Mouse (Mus musculus): ENCODE results near the gene Prkn. TPM values are rescaled to one million over a fixed set of nuclear protein-coding genes. Genes with fewer than 3 reads are reported as not detected.

Prkn gene
- total RNA-seq, 2 experiments from 2014 or later, result 4.8 to 5.1 TPM

DNA sequence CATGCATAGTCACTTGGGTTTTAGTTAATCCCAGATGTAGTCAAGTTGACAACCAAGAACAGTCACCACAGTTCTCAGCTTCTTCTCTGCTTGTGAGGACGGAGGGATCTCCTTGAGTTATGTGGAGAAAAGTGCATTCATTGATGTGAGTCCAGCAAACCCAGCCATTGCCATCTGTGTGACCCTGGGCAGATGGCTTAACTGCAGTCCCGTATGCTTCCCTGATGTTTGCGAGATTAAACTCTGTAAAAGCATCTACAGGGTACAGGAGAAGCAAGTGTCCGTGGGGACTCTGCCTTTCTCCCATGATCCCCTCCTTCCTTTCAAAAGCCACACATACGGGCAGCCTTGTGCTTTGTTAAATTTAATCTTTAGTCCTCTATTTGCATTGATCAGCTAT, 157.1 kb downstream of the Prkn start:
- no peak for DNase-seq

DNA sequence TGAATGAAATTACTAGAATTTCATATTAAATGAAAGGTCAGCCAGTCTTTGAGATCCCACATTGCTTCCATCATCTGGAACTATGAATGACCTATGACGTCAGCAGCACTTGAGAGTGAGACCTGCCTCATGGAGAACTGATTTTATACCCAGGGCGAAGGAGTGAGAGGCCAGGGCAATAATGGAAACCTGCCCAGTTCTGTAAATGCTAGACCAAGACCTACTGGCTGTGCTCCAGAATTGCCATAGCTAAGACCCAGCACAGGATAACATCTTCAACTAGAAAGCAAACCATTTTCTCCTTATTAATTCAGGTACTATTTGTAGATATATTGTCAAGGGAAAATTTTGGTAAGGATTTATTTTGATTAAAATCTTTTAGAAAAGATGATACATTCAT, 183.2 kb downstream of the Prkn start:
- no peak for DNase-seq

DNA sequence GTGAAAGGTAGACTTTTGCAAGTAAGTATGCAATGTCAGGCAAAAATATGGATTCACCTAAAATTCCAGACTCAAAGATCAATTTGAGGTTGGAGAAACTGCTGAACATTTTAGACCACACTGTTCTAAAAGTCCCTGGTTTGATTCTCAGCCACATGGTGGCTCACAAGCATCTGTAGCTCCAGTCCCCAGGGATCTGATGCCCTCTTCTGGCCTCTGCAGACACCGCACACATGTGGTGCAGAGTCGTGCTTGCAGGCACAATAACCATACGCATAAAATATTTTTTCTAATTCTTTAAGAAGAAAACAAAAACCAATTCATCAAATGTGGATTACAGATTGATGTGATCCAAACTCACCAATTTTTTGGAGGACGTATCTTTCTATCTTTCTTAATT, 189.2 kb downstream of the Prkn start:
- no peak for DNase-seq

DNA sequence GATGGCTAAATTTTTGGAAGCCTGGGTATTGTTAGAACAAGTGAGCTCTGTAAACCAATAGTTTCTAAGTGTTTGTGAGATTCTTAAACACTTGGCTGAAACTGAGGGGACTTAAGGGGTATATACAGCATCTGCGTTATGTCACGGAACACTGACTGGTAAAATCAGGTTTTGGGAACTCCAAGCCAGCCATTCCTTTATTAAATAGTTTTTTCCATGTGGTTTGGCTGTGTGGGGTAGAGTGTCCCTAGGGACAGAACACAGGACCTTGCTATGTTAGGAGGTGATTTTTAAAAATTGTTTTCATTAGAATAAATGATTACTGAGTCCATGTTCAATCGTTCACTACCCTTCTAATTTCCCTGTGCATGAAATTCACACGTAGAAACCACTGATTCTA, 190.8 kb downstream of the Prkn start:
- no peak for DNase-seq

DNA sequence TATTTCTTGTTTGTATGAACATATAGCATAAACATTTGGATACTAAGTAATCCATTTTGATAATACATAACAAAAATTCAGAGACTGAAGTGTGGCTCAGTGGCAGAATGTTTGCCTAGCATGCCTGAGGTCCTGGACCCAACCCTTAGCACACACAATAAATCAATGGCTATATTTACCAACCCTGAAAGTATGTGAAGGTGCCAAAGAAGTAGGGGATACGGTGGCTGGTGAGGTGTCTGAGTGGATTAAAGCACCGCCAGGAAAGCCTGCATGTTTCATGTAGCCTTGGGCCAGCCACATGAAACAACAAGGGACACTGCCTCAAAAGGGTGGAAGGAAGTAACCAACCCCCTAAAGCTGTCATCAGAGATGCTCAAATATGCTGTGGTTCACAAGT, 192.2 kb downstream of the Prkn start:
- no peak for DNase-seq

DNA sequence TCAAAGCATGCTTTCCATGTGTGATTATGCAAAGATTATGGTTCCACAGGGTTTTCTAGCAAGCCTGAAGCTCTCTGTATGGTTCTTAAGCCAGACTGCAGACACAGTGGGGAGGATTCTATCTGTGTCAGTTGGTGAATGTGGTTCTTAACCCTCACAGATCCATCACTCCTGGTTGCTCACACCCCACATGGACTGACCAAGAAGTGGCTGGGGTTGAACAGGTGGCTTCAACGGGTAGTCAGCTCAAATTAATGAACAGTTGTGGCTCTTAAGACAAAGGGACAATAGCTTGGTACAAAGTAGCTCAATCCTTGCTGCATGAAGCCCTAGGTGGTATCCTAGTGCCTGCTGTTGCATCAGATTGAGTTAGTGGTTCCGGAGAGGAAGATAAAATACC, 193.4 kb downstream of the Prkn start:
- DNase-seq, result no peak

DNA sequence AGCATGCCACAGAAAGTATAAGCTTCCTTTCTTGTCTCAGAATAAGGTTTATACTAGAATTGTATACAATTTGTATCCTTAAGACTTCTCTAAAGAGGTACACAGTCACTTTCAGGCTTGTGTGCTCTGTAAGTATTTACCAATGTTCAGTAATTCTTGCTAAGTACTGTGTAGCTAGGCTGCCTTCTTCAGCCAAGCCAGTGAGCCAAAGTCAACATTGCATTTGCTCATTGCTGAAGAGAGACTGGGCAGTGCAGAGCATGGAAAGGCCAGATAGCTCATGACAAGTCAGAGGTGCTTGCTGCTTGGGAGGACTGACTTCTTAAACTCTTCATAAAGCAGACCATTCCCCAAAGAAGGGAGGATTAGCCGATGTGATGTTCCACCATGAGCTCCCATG, 198.1 kb downstream of the Prkn start:
- DNase-seq, result no peak

DNA sequence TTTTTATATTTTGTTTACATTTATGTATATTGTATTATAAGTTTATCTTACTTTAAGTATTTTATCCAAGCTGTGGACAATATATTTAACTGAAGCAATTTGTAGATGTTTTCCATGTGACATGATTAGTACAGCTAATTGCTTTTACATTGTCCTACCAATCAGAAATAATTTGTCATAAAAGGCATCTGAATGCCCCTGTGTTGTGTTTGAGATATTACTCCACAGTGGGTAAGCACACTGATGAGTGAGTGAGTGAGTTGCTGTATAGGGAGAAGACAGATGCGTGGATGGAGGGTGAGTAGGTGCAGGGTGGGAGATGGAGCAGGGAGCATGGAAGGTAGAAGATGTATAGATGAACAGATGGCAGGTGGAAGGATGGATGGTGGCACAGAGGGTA, 218.8 kb downstream of the Prkn start:
- DNase-seq, result no peak

DNA sequence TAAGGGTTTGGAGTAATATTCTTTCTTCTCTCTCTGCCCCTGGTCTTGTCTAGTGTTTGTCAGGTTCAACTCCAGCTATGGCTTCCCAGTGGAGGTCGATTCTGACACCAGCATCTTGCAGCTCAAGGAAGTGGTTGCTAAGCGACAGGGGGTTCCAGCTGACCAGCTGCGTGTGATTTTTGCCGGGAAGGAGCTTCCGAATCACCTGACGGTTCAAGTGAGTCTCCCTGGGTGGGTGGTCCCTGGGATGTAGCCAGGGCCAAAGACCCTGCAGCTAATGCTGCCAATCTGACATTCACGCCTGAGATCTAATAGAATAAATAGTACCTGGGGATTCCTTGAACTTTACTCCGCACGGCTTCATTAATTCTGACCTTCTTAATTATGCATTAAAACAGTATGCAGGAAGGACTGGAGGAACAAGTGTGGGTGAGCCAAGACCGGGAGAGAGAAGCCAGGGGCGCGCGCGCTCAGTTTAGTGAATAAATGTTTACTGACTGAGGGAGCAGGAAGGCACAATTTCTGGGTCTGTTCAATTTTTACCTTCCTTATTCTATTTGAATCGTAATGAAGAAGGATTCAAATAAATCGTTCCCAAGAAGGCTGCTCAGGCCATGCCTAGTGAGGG, 227.0 kb downstream of the Prkn start:
- no peak for DNase-seq

DNA sequence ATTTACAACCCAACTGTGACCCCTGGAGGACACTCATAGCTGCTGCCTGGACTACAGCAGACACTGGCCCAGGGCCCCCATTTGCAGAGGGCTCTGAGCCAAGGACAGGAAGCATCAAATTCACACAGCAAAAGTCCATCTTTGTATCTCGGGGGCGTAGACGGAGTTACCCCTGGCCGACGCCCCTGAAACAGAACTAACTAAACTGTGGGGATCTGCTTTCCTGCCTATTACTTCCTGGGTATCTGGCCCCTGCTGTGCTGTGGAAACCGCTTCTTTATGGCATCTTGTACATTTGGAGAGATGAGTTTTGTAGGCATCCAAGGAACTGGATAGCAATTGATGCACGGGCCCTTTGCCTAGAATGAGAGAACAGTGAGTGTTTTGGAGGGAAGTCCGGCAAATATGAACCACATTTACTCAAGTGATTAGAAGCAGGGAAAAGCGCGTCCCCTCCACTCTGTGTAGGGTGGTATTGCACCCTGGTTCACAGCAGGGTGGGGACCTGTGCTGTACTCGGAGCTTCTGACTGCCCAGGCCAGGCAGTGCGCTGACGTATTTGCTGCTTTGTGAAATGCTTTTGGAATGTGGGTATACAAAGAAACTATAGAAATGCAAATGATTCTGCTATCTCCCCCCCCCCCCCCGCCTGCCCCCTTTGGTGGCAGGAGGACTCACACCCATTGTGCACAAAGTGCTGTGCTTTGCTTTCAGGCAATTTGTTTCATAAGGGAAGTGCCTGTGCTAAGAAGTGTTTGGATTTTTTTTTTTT, 227.7 kb downstream of the Prkn start:
- DNase-seq, result peak; percentile 74

DNA sequence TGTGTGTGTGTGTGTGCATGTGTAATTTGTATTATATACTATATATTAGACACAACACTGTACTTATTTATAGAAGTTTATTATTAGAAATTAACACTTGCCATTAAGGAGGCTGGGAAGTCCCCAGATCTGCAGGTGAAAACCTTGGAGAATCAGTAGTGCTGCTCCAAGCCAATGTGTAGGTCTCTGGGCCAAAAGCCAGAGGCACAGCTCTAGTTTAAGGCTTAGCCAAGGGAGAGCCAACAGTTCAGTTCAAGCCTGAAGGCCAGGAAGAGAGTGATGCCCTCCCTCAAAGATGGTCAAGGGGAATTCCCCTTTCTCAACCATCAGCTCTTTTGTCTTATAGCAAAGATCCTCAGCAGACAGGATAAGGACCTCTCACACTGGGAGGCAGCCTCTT, 230.8 kb downstream of the Prkn start:
- no peak for DNase-seq

DNA sequence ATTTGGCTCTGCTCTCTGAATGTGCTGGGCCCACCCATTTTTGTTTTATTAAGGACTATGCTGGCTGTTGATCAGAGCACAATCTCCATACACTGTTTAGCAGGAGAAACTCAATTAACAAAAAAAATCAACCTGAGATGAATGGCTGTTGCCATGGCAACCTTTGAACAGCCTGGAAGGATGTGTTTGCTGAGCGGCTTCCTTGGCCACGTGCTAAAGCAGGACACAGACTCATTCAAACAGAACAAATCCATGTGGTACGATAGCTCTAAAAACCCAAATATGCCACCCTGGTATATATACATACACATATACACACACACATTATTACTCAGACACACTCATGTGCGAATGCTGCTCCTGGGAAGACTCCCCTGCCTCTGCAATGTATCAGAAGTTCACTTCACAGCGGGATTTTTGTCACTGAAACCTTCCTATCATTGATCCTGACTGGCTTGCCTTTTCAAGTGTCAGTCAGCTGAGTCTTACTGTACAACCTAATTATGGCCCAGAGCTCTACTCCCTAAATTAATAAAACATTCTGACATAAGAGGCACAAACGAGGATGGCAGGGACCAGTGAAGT, 236.2 kb downstream of the Prkn start:
- no peak for DNase-seq

DNA sequence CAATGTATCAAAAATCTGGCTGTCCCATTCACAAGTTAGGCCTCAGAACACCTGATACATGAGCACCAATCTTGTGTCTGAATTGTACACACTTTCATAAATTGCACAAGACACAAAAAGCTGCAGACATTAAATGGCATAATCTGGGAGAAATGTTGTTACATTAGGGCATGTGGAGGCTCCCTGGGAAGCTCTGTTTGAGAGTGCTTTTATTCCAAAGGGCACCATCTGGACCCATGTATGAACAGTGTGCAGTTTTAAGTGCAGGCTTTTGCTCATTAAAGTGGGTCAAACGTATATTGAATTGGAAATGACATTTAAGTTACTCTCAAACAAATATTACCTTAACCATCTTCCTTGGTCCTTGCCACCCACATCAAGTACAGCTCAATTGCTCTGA, 246.3 kb downstream of the Prkn start:
- no peak for DNase-seq

DNA sequence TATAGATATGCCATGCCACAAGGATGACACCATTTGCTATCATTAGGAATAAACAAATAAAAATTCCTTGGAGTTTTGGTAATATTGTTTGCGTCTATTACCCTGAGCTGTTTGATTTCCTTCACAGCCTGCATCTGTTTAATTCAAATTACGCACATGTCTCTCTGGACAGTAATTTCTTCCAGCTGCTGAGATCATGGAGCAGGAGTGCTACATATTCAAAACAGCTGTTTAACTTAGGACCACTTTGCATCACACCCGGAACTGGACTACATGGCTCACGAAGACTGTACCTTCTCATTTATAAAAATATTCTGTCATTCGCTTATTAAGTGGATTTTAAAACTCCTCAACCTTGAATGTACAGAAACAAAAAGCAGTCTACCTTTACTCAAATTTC, 246.9 kb downstream of the Prkn start:
- DNase-seq, result no peak

DNA sequence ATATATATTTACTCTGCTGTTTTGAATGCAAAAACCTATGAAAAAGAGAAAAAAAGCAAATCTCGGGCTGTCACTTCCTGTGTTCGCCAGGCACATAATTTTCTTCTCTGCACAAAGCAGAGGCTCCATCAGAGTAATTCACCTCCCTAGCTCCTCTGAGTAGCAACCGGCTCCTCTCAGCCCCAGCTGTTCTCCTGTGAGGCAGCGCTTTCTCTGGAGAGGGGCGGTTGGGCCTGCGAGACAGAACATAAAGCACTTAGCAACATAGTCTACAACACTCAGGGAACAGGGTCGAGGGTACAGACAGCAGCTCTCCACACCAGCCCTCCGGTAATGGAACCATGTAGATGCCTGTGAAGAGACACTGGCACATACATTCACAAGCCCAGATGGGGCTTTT, 247.6 kb downstream of the Prkn start:
- DNase-seq, result no peak

DNA sequence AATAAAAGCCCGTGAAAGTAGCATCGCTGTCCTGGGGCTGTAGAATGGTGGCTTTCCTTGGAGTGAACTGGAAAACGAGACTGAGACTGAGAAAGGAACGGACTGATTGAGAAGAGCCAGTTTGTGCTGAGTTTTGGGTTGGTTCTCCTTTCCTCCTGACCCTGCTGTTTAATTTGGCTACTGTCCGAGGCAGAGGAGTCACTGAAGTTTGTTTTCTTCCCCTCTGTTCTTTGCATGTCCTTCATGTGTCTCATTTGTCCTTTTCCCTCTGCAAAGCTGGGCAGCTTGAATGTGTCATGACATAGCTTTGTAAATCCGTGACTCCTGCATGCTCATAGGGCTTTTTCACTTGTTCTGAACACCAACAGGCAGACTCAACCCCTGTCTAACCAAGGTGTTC, 249.2 kb downstream of the Prkn start:
- no peak for DNase-seq

DNA sequence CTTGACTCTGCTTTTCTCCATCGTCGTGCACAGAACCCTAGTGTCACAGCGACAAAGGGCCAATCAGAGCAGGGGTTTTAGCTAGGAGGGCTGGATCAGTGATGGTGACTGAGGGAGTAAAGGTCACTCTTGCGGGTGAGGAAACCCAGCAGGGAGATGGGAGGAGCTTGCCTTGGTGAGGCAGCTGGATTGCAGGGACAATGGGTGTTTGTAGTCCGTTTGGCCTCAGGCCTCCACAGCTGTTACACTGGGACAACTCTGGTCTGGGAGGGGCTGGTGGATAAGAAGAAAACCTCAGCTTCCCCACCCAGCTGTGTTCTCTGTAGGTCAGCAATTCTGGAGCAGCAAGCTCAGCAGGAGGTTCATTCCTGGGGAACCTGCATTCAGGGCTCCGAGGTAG, 252.7 kb downstream of the Prkn start:
- peak; percentile 55 for DNase-seq

DNA sequence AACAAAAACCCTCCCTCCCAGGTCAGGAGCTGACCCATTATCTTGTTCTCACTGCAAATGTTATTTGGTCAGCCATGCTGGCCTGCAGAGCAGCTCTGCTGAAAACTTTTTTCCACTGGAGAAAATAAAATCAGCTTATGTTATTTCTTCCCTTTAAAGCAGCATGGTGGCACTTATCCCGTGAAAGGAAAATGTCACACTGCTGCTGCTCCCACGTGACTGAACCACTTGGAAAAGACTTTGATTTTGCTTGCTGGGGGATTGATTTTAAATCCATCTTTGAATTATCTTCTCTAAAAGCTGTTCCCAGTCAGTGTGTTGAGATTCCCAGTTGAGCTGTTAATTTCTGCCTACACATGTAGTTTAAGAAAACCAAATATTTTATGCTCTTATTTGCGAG, 253.1 kb downstream of the Prkn start:
- DNase-seq, result no peak

DNA sequence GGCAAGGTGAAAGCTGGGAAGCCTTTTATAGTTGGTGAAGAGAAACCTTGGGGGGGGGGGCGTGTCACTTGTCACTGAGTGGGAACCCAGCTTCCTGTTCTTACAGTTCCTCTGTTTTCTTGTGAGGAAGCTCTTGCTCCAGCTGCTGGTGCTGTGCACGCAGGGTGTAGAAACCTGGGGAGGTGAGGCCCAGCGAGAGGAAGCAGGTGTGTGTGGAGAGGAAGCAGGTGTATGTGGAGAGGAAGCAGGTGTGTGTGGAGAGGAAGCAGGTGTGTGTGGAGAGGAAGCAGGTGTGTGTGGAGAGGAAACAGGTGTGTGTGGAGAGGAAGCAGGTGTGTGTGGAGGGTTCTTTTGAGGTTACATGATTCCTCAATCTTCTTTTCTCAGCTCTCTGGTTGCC, 266.8 kb downstream of the Prkn start:
- no peak for DNase-seq

DNA sequence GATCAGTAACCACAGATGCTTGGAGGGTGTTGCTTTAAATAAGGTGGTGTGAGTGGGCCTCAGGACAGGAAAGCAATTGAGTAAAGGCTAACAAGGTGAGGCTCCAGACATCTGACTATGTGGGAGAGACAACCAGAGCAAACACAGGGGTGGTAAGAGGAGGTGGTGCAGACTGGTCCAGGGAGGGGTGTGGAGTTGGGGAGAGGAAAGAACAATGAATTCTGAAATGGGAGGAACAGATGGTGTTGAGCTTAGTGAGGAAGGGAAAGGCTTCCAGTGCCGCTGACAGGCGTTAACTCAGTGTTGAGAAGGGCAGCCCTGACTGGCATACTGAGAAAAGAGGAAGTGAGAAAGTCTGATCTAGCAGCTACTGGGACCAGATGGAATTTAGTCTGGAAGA, 267.7 kb downstream of the Prkn start:
- DNase-seq, result no peak

DNA sequence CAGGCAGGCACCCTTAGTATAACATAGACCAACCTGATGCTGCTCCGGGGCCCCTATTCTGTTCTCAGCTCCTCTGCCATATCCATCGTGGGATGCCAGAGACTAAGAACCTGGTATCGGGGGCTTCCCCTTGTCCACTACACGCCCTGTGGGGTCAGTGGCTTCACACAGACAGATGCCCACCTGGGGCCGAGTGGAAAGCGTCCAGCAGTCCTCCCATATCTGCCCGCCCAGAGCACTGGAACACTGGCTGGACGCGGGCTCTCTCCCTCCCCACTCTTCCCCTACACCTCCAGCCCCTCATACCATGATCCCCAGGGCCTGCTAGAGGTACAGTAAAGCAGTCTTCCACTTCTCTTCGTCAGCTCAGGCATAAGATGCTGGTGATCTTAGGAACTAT, 277.3 kb downstream of the Prkn start:
- DNase-seq, result no peak

DNA sequence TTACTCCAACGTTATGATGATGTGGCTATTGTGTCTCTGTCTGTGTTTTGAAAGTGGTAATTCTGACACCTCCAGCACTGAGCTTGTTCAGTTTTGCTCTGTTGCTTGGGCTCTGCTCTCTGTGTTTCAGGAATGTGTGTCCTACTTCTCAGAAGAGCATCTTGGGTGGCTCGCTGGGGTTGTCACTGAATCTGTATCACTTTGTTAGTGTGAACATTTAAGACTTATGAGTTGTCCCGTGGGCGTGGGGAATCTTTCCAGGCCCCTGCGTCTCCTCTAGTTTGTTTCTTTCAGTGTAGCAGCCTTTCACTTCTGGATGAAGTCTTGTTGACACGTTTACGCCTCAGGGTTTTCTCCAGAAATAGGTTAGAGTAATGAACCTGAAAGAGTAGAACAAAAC, 283.9 kb downstream of the Prkn start:
- no peak for DNase-seq

DNA sequence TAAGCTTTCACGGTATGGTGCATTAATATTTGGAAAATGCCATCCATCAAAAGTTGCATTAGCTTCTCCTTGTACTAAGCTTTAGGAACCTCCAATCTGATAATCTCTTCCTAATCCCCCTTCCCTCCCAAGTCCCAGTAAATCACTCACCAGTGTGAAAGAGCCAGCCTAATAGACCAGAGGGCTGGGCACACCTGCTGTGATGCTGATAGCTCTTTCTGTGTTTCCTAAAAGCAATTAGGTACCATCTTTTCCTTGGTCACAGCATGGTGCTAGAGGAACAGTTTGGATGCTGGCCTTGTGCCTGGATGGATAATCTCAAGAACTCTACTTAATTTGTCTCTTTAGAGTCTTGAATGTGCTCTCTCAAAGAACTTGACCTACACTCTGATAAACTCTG, 287.0 kb downstream of the Prkn start:
- no peak for DNase-seq

DNA sequence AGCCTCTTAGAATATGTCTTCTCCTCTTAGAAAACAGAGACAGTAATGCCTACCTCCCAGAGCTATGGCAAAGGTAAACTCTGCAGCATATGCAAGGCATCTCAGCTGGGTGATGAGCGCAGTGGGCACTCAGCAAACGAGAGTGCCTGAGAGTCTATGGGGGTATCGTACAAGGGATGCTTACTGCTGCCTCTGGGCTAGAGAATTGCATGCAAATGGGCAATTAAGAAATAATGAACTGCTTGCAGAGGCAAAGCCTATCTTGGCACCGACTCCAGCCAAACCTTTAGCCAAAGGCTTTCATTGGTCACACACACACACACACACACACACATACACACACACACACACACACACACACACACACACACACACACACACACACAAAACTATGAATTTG, 290.7 kb downstream of the Prkn start:
- no peak for DNase-seq

Data from heart, postnatal 4 days (tissue).